Mouse (Mus musculus) CH12.LX (cell line): ENCODE measurements around the gene Yap1. TPM values are rescaled to one million over a fixed set of nuclear protein-coding genes. Genes with fewer than 3 reads are reported as not detected.

Experiments used
- DNase-seq: peaks from one replicate; pipeline ENCODE4 v3.0.0-alpha.2; 2013; ENCODE audit errors: extremely low read depth
- H3K27ac ChIP-seq: 2 replicates; pipeline ENCODE4 v1.5.1; 2012; ENCODE audit warnings: low read depth, mild to moderate bottlenecking, control low read depth, moderate library complexity; ENCODE audit not compliant: insufficient read depth
- H3K27me3 ChIP-seq: replicated peaks from 2 replicates; pipeline ENCODE3; 2012; ENCODE audit warnings: inconsistent platforms
- H3K36me3 ChIP-seq, 2 experiments: replicated peaks in 1 of 2; 2 replicates each; pipeline versions ENCODE3 to v1.6.1; 2012; ENCODE audit warnings: inconsistent platforms in 1 of 2, low read length in 1 of 2, mild to moderate bottlenecking in 1 of 2, mixed read lengths in 1 of 2, moderate library complexity in 1 of 2; ENCODE audit not compliant: control insufficient read depth in 1 of 2, insufficient read depth in 1 of 2
- H3K4me1 ChIP-seq, 2 experiments: 2 replicates each; pipeline ENCODE4 v1.6.1; 2012; ENCODE audit warnings: inconsistent platforms in 1 of 2, moderate library complexity in 1 of 2; ENCODE audit not compliant: insufficient read depth in 2 of 2, control insufficient read depth in 1 of 2
- H3K4me2 ChIP-seq: 2 replicates; pipeline ENCODE4 v1.6.1; 2012; ENCODE audit warnings: low read depth, mild to moderate bottlenecking, control low read depth; ENCODE audit not compliant: poor library complexity, insufficient read depth, severe bottlenecking
- H3K4me3 ChIP-seq, 3 experiments: fragments of 150-350 bp in 1 of 3; sonication (generic) in 1 of 3; replicated peaks in 1 of 3; 2 replicates each; pipeline versions ENCODE3 to v1.5.1; 2011 to 2012; ENCODE audit warnings: low read depth in 2 of 3, low read length in 2 of 3, mild to moderate bottlenecking in 2 of 3, moderate library complexity in 2 of 3, control low read depth in 1 of 3, improper control_type of control experiment in 1 of 3, inconsistent platforms in 1 of 3, mixed read lengths in 1 of 3; ENCODE audit not compliant: poor library complexity in 1 of 3
- H3K79me2 ChIP-seq: replicated peaks from 2 replicates; pipeline ENCODE4 v1.6.1; 2012; ENCODE audit warnings: mild to moderate bottlenecking, moderate library complexity; ENCODE audit not compliant: control insufficient read depth, poor library complexity, insufficient read depth, severe bottlenecking; ENCODE audit errors: extremely low read depth
- H3K9ac ChIP-seq: 2 replicates; pipeline ENCODE4 v1.6.1; 2012; ENCODE audit warnings: low read depth, mild to moderate bottlenecking, control low read depth, moderate library complexity; ENCODE audit not compliant: insufficient read depth
- H3K9me3 ChIP-seq: replicated peaks from 2 replicates; pipeline ENCODE3; 2012; ENCODE audit warnings: low read length, inconsistent platforms, mixed read lengths
- CTCF ChIP-seq, 2 experiments: IDR thresholded peaks in 1 of 2; conservative IDR thresholded peaks in 1 of 2; 2 replicates each; pipeline ENCODE4 v1.5.1; 2011 to 2012; ENCODE audit warnings: low read depth in 2 of 2, low read length in 2 of 2, improper control_type of control experiment in 1 of 2, inconsistent platforms in 1 of 2, mild to moderate bottlenecking in 1 of 2, moderate library complexity in 1 of 2
- ELF1 ChIP-seq: IDR thresholded peaks from 2 replicates; pipeline ENCODE4 v1.6.1; 2014; ENCODE audit warnings: low read depth, mild to moderate bottlenecking, inconsistent platforms, low read length, improper control_type of control experiment
- IRF4 ChIP-seq: IDR thresholded peaks from 2 replicates; pipeline ENCODE4 v1.6.1; 2014; ENCODE audit warnings: low read depth, mild to moderate bottlenecking, inconsistent platforms, low read length, improper control_type of control experiment
- JUN ChIP-seq: IDR thresholded peaks from 2 replicates; pipeline ENCODE4 v1.6.1; 2011; ENCODE audit warnings: low read depth, mild to moderate bottlenecking, low read length, improper control_type of control experiment, moderate library complexity; ENCODE audit not compliant: insufficient read depth
- KAT2A ChIP-seq: IDR thresholded peaks from 2 replicates; pipeline ENCODE4 v1.6.1; 2012; ENCODE audit warnings: low read length, improper control_type of control experiment, inconsistent platforms; ENCODE audit not compliant: insufficient replicate concordance
- MAFK ChIP-seq: IDR thresholded peaks from 2 replicates; pipeline ENCODE4 v1.6.1; 2011; ENCODE audit warnings: low read length, improper control_type of control experiment; ENCODE audit not compliant: insufficient replicate concordance
- MXI1 ChIP-seq: IDR thresholded peaks from 2 replicates; pipeline ENCODE4 v1.6.1; 2011; ENCODE audit warnings: mild to moderate bottlenecking, low read depth, low read length, improper control_type of control experiment
- MYC ChIP-seq: IDR thresholded peaks from 2 replicates; pipeline ENCODE4 v1.6.1; 2011; ENCODE audit warnings: low read depth, mild to moderate bottlenecking, improper control_type of control experiment, low read length
- NELFE ChIP-seq: IDR thresholded peaks from 2 replicates; pipeline ENCODE4 v1.6.1; 2011; ENCODE audit warnings: low read depth, low read length, improper control_type of control experiment
- NRF1 ChIP-seq: IDR thresholded peaks from 2 replicates; pipeline ENCODE4 v1.6.1; 2014; ENCODE audit warnings: low read depth, mild to moderate bottlenecking, inconsistent platforms, low read length, improper control_type of control experiment, moderate library complexity
- POLR2A ChIP-seq: IDR thresholded peaks from 2 replicates; pipeline ENCODE4 v1.6.1; 2011; ENCODE audit warnings: low read depth, mild to moderate bottlenecking, improper control_type of control experiment, low read length
- RAD21 ChIP-seq: IDR thresholded peaks from 2 replicates; pipeline ENCODE4 v1.6.1; 2011; ENCODE audit warnings: low read depth, mild to moderate bottlenecking, low read length, improper control_type of control experiment, moderate library complexity
- RCOR1 ChIP-seq: conservative IDR thresholded peaks from 2 replicates; pipeline ENCODE4 v1.6.1; 2012; ENCODE audit warnings: low read depth, mild to moderate bottlenecking, inconsistent platforms, low read length, improper control_type of control experiment
- TBP ChIP-seq: conservative IDR thresholded peaks from 2 replicates; pipeline ENCODE4 v1.6.1; 2011; ENCODE audit warnings: low read depth, low read length, improper control_type of control experiment
- TCF12 ChIP-seq: IDR thresholded peaks from 2 replicates; pipeline ENCODE4 v1.6.1; 2014; ENCODE audit warnings: low read depth, mild to moderate bottlenecking, inconsistent platforms, low read length, improper control_type of control experiment
- USF2 ChIP-seq: conservative IDR thresholded peaks from 2 replicates; pipeline ENCODE4 v1.6.1; 2011; ENCODE audit warnings: low read depth, low read length, improper control_type of control experiment
- ZC3H11A ChIP-seq: IDR thresholded peaks from 2 replicates; pipeline ENCODE4 v1.6.1; 2012; ENCODE audit warnings: low read depth, mild to moderate bottlenecking, inconsistent platforms, low read length, improper control_type of control experiment
- ZMIZ1 ChIP-seq: IDR thresholded peaks from 2 replicates; pipeline ENCODE4 v1.6.1; 2012; ENCODE audit warnings: low read depth, mild to moderate bottlenecking, inconsistent platforms, low read length, improper control_type of control experiment
- dilution Hi-C: fragments of 300-500 bp; cut with MboI; formaldehyde crosslinking; loops from 2 replicates; pipeline ENCODE4 v1.14.3; 2020; ENCODE audit warnings: low sequenced_read_pairs; ENCODE audit not compliant: extremely low pct_unique_long_range_greater_than_20kb, extremely low pct_ligation_motif_present
- in situ Hi-C: fragments of 300-500 bp; cut with MboI; formaldehyde crosslinking; loops from 3 replicates; pipeline ENCODE4 v1.14.3; 2019; ENCODE audit warnings: low sequenced_read_pairs, low pct_ligation_motif_present, low pct_unique_long_range_greater_than_20kb, mixed read lengths
- polyA plus RNA-seq: library from polyadenylated mRNA; unstranded; fragments of >175 nt; gene quantifications from 2 replicates; pipeline ENCODE4 v1.2.1, GENCODE M21; 2012; ENCODE audit warnings: low read depth; ENCODE audit not compliant: insufficient read length
- total RNA-seq, 2 experiments: library from RNA; depleted of rRNA; stranded (reverse); fragments of 300-350 nt in 1 of 2; fragments of >200 nt in 1 of 2; gene quantifications; 2 replicates each; pipeline ENCODE4 v1.2.3; 2012 to 2014

Yap1 gene
- total RNA-seq (2012; rRNA removed) (not detected in 2 replicates), total RNA-seq (2014; rRNA removed) (not detected in 2 replicates), polyA plus RNA-seq (0.05 and 0.06 TPM in 2 replicates)

DNA sequence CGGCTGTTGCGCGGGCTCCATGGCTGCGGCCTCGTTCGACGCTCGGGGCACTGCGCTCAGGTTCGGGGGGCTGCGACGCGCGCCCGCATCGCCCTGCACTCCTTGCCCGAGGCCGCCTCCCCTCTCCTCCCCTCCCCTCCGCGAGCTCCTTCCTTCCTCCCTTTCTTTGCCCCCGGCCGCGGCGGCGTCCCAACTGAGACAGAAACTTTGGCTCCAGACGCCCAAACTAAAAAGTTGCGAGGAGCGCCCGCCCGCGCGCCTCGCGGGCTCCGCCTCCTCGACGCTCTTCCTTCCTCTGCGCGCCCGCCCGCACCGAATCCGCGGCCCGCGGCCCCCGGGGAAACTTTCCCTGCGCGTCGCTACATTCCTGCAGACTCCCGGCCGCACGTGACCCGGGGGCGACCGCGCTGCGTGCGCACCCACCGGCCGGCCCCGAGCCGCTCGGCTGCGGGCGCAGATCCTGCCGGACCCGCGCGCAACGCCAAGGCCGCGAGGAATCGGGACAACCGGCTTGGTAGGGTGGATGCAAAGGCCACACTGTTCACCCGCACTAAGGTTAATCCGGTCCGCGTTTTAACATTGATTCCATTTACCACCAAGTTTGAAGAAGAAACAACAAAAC, at the start of gene Yap1:
Yap1 (minus strand) TSS at position 227 of the 622 bp plus-strand sequence.
- Histone ChIP-seq H3K79me2 (no peaks in the 10 kb centered on the region), H3K4me2 (no peak within 1 kb of the TSS), H3K4me1 (0 out of 4 replicates have a peak, but pooled peaks cover 0 to 2% of the 10 kb centered on the region in 2 experiments), H3K4me3 (no peak within 1 kb of the TSS), H3K36me3 (no peaks in the 10 kb centered on the region), H3K9ac (no peak within 1 kb of the TSS), H3K27me3 (no peaks in the 10 kb centered on the region), H3K27ac (no peak within 1 kb of the TSS), H3K9me3 (peaks cover 15% of the 10 kb centered on the region)
- TF ChIP-seq ZMIZ1 (no peak), IRF4 (no peak), MYC (no peak), MAFK (no peak)
- dilution Hi-C loops, result no loop called here
- in situ Hi-C loops, result no loop called here
- DNase-seq, result no peak

DNA sequence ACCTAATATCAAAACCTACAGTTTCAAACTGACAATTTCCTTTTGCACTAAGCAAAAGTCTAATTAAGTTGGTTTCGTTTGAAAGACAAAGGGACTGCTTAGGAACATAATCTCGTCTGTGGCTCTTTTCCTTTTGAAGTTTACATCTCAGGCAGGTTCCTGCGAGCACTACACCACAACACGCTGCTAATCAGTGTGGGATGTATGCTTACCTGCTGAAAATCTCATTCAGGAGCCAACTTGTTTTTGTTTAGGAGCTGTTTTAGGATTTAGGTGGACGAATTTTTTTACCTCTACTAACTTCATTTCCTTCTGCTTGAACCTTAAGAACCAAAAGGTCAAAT, 38.6 kb upstream of the Yap1 start:
- in situ Hi-C loops, result no loop called here
- Histone ChIP-seq H3K9ac (no peak overlapping the region), H3K4me3 (peak overlapping the region in 2 of 3 experiments; percentile 34 to 68), H3K79me2 (no peaks in the 10 kb centered on the region), H3K27ac (no peak overlapping the region), H3K36me3 (no peaks in the 10 kb centered on the region), H3K27me3 (no peaks in the 10 kb centered on the region), H3K4me1 (peaks cover 2 to 4% of the 10 kb centered on the region in 2 experiments; a peak in 2 of 4 replicates), H3K4me2 (0 out of 2 replicates have a peak overlapping the region, but pooled peaks have one; percentile 11), H3K9me3 (no peaks in the 10 kb centered on the region)
- dilution Hi-C loops, result no loop called here
- TF ChIP-seq NELFE (no peak), USF2 (no peak), NRF1 (no peak), RCOR1 (no peak), MXI1 (no peak), RAD21 (no peak)
- no peak for DNase-seq

DNA sequence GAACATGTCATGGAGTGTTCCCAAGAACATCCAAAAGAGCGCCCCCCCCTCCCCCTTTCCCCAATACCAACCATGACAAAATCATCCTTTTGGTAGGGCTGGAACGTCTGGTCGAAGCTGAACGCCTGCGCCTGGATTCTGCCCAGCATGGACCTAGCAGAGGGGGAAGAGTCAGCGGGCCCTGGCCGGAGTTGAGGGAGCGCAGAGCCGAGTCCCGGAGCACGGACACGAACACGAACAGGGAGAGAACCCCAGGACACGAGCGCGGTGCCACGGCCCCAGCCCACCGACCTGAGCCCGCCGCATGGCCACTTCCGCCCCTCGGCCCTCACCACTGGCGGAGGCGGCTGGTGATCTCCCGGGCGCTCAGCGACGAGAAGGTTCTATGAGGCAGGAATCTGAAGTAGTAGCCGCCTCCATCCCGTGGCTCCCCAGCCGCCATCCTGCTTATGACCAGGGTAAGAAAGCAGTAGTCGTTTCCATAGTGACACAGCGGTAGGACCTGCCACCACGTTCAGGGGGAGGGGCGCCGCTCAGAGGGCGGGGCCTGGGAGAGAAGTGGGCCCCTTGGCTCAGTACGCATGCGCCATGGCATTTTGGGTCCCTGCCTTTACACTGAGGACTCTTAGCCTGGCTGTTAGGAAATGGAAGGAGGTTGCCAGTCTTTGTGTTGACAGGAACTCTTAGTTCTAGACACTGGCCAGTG, 38.1 kb upstream of the Yap1 start, which contains the start of gene Cfap300:
Cfap300 (minus strand) TSS at position 486 of the 706 bp plus-strand sequence.
- dilution Hi-C loops, result no loop called here
- in situ Hi-C loops, result no loop called here
- Histone ChIP-seq H3K9ac (peak within 1 kb of the TSS; percentile 12; the same call in 1 of the 2 replicates), H3K27ac (no peak within 1 kb of the TSS), H3K4me1 (peaks cover 2 to 4% of the 10 kb centered on the region in 2 experiments; a peak in 2 of 4 replicates), H3K4me3 (peak within 1 kb of the TSS; percentile 47 to 68 (median 67)), H3K9me3 (no peaks in the 10 kb centered on the region), H3K4me2 (peak within 1 kb of the TSS; percentile 73), H3K27me3 (no peaks in the 10 kb centered on the region), H3K79me2 (no peaks in the 10 kb centered on the region), H3K36me3 (no peaks in the 10 kb centered on the region)
- TF ChIP-seq CTCF (conservative IDR thresholded peaks at IDR 0.05 in 1 of 2, IDR thresholded peaks at IDR 0.05 in 1 of 2; ENCODE audit: low read depth in 2 of 2, low read length in 2 of 2) (no peak), TBP (0 out of 2 replicates have a peak, but pooled peaks have one; percentile 68), KAT2A (no peak), NELFE (peak; percentile 45; the same call in 1 of the 2 replicates), MXI1 (peak; percentile 19; the same call in 1 of the 2 replicates), RAD21 (no peak), ZC3H11A (no peak), NRF1 (peak; percentile 92), TCF12 (peak; percentile 48; the same call in 1 of the 2 replicates), IRF4 (no peak), USF2 (no peak), JUN (no peak), ELF1 (peak; percentile 30; the same call in 1 of the 2 replicates), POLR2A (peak; percentile 54)
- DNase-seq, result peak; percentile 90
